Mouse (Mus musculus) thymus, adult 2 months (tissue): ENCODE data around the gene Slc23a2.

ENCODE experiments used
- CTCF ChIP-seq: fragments of 200-500 bp; IDR thresholded peaks from 2 replicates; pipeline ENCODE4 v1.5.1; 2012; ENCODE audit warnings: mild to moderate bottlenecking, control low read depth, low read length, moderate library complexity, borderline replicate concordance; ENCODE audit not compliant: control insufficient read depth, poor library complexity, insufficient read depth; ENCODE audit errors: extremely low read depth
- POLR2A ChIP-seq: fragments of 200-500 bp; IDR thresholded peaks from 2 replicates; pipeline ENCODE4 v1.6.1; 2012; ENCODE audit warnings: mild to moderate bottlenecking, low read length, control low read depth, moderate library complexity; ENCODE audit not compliant: control insufficient read depth, poor library complexity, insufficient read depth; ENCODE audit errors: extremely low read depth

DNA sequence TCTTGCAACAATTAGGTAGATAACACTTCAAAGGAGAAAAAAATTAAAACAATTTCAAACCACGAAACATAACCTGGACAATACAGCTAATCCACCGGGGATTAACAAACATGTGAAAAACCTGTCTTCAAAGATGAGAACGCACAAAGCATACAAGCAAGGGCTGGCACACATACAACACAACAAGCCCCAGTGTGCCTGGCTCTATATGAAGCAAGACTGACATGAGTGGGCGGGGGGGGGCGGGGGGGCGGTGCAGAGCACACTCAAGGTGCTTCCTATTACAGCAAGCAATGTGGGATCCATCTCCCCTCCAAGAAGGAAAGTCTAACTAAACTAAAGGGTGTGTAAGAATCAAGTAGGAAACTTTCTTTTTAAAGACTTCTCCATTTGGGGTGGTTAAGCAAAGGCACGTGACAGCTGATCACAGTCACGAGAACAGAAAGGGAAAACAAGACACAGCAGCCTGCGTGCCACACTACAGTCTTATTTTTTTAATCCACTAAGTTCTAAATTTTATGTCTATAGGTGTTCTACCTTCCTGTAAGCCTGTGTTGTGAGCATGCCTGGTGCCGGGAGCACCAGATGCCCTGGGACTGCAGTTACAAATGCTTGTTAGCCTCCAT is 42.3 kb downstream of the Slc23a2 start:
- TF ChIP-seq POLR2A, result no peak
- no peak for TF ChIP-seq CTCF
